Mouse (Mus musculus) ES-E14 (cell line): Measurements from ENCODE around the gene Ncmap.

Experiments
- CHD2 ChIP-seq: IDR thresholded peaks from 2 replicates; pipeline ENCODE4 v1.6.1; 2014; ENCODE audit warnings: mild to moderate bottlenecking, low read depth, low read length, inconsistent platforms
- HCFC1 ChIP-seq: IDR thresholded peaks from 2 replicates; pipeline ENCODE4 v1.6.1; 2012; ENCODE audit warnings: low read length, inconsistent platforms, borderline replicate concordance; ENCODE audit not compliant: insufficient read depth
- MAFK ChIP-seq: IDR thresholded peaks from 2 replicates; pipeline ENCODE4 v1.6.1; 2014; ENCODE audit warnings: mild to moderate bottlenecking, low read depth, low read length, inconsistent platforms; ENCODE audit not compliant: insufficient read depth
- ZC3H11A ChIP-seq: IDR thresholded peaks from 2 replicates; pipeline ENCODE4 v1.6.1; 2012; ENCODE audit warnings: low read depth, mild to moderate bottlenecking, inconsistent platforms, low read length, borderline replicate concordance
- ZNF384 ChIP-seq: IDR thresholded peaks from 2 replicates; pipeline ENCODE4 v1.6.1; 2012; ENCODE audit warnings: low read depth, low read length, inconsistent platforms

- TF ChIP-seq CHD2, result no peak
- 0 out of 2 replicates have a peak, but pooled peaks have one; percentile 37 for TF ChIP-seq MAFK
- TF ChIP-seq ZC3H11A, result no peak
- TF ChIP-seq ZNF384, result peak; percentile 100
- TF ChIP-seq HCFC1, result peak; percentile 47; the same call in 1 of the 2 replicates
Observed at GRCm38 (mm10) chr4:135353066-135353793, 44.8 kb downstream of the Ncmap start, which contains the start of gene Srrm1.
